Mouse (Mus musculus): ENCODE measurements around the gene Fam49a. TPM values are rescaled to one million over a fixed set of nuclear protein-coding genes. Genes with fewer than 3 reads are reported as not detected.

Gene Fam49a
- polyA plus RNA-seq, 1 experiment from 2014 or later: 22.4 TPM

GRCm38 (mm10) chr12:12260979-12261960, 669 bp upstream of the Fam49a start:
- Histone ChIP-seq H3K27ac (ENCODE audit: low read length) (peak overlapping the region; percentile 51), H3K27me3 (ENCODE audit: control insufficient read depth, insufficient read depth, low read length) (no peaks in the 10 kb centered on the region), H3K36me3 (ENCODE audit: control insufficient read depth, insufficient read depth) (no peaks in the 10 kb centered on the region), H3K4me3 (ENCODE audit: low read length) (peak overlapping the region; percentile 83), H3K9me3 (replicated peaks; ENCODE audit: control insufficient read depth, low read length) (no peaks in the 10 kb centered on the region), H3K4me1 (ENCODE audit: control insufficient read depth, insufficient read depth, low read length) (peaks cover 37% of the 10 kb centered on the region), H3K4me2 (ENCODE audit: low read depth, low read length) (peak overlapping the region; percentile 93), H3K9ac (ENCODE audit: low read length) (0 out of 2 replicates have a peak overlapping the region, but pooled peaks have one; percentile 14)
- 63% methylated on average over 9 of the region's 9 CpGs for WGBS
- ATAC-seq (replicated peaks; ENCODE audit: extremely low read depth, insufficient read depth, low FRiP score): no peak

GRCm38 (mm10) chr12:12263371-12263791, 1.4 kb downstream of the Fam49a start:
- Histone ChIP-seq H3K27ac (ENCODE audit: low read length) (peak overlapping the region; percentile 82), H3K4me3 (ENCODE audit: low read length) (peak overlapping the region; percentile 83), H3K9me3 (replicated peaks; ENCODE audit: control insufficient read depth, low read length) (no peaks in the 10 kb centered on the region), H3K9ac (ENCODE audit: low read length) (peak overlapping the region; percentile 92), H3K36me3 (ENCODE audit: control insufficient read depth, insufficient read depth) (no peaks in the 10 kb centered on the region), H3K4me2 (ENCODE audit: low read depth, low read length) (peak overlapping the region; percentile 93), H3K4me1 (ENCODE audit: control insufficient read depth, insufficient read depth, low read length) (peaks cover 50% of the 10 kb centered on the region), H3K27me3 (ENCODE audit: control insufficient read depth, insufficient read depth, low read length) (no peaks in the 10 kb centered on the region)
- ATAC-seq (replicated peaks; ENCODE audit: extremely low read depth, insufficient read depth, low FRiP score): peak; percentile 33; the same call in 1 of the 2 replicates
- WGBS: 6% methylated on average over 1 of the region's 1 CpGs

GRCm38 (mm10) chr12:12264151-12264550, 2.2 kb downstream of the Fam49a start:
- H3K36me3 ChIP-seq (ENCODE audit: control insufficient read depth, insufficient read depth): no peaks in the 10 kb centered on the region
- 49% methylated on average over 5 of the region's 5 CpGs for WGBS
- H3K9me3 ChIP-seq (replicated peaks; ENCODE audit: control insufficient read depth, low read length): no peaks in the 10 kb centered on the region
- H3K9ac ChIP-seq (ENCODE audit: low read length): peak overlapping the region; percentile 54
- no peak overlapping the region for H3K27ac ChIP-seq (ENCODE audit: low read length)
- H3K4me2 ChIP-seq (ENCODE audit: low read depth, low read length): peak overlapping the region; percentile 93
- peaks cover 51% of the 10 kb centered on the region for H3K4me1 ChIP-seq (ENCODE audit: control insufficient read depth, insufficient read depth, low read length)
- peak overlapping the region; percentile 83 for H3K4me3 ChIP-seq (ENCODE audit: low read length)
- ATAC-seq (replicated peaks; ENCODE audit: extremely low read depth, insufficient read depth, low FRiP score): no peak
- no peaks in the 10 kb centered on the region for H3K27me3 ChIP-seq (ENCODE audit: control insufficient read depth, insufficient read depth, low read length)

- WGBS: 30% methylated on average over 1 of the region's 1 CpGs
- no peaks in the 10 kb centered on the region for H3K27me3 ChIP-seq (ENCODE audit: control insufficient read depth, insufficient read depth, low read length)
- H3K9me3 ChIP-seq (replicated peaks; ENCODE audit: control insufficient read depth, low read length): no peaks in the 10 kb centered on the region
- no peak for ATAC-seq (replicated peaks; ENCODE audit: extremely low read depth, insufficient read depth, low FRiP score)
- no peak overlapping the region for H3K9ac ChIP-seq (ENCODE audit: low read length)
- H3K4me1 ChIP-seq (ENCODE audit: control insufficient read depth, insufficient read depth, low read length): peaks cover 58% of the 10 kb centered on the region
- no peak overlapping the region for H3K4me2 ChIP-seq (ENCODE audit: low read depth, low read length)
- H3K36me3 ChIP-seq (ENCODE audit: control insufficient read depth, insufficient read depth): no peaks in the 10 kb centered on the region
- no peak overlapping the region for H3K4me3 ChIP-seq (ENCODE audit: low read length)
- no peak overlapping the region for H3K27ac ChIP-seq (ENCODE audit: low read length)
Observed at GRCm38 (mm10) chr12:12266552-12266951, 4.6 kb downstream of the Fam49a start.

GRCm38 (mm10) chr12:12270495-12270894, 8.6 kb downstream of the Fam49a start:
- H3K4me1 ChIP-seq (ENCODE audit: control insufficient read depth, insufficient read depth, low read length): peaks cover 64% of the 10 kb centered on the region
- H3K9me3 ChIP-seq (replicated peaks; ENCODE audit: control insufficient read depth, low read length): no peaks in the 10 kb centered on the region
- 73% methylated on average over 3 of the region's 3 CpGs for WGBS
- no peak overlapping the region; the same call in 1 of the 2 replicates for H3K27ac ChIP-seq (ENCODE audit: low read length)
- no peak for ATAC-seq (replicated peaks; ENCODE audit: extremely low read depth, insufficient read depth, low FRiP score)
- no peak overlapping the region for H3K4me3 ChIP-seq (ENCODE audit: low read length)
- no peak overlapping the region for H3K4me2 ChIP-seq (ENCODE audit: low read depth, low read length)
- H3K27me3 ChIP-seq (ENCODE audit: control insufficient read depth, insufficient read depth, low read length): no peaks in the 10 kb centered on the region
- H3K36me3 ChIP-seq (ENCODE audit: control insufficient read depth, insufficient read depth): no peaks in the 10 kb centered on the region
- no peak overlapping the region for H3K9ac ChIP-seq (ENCODE audit: low read length)

GRCm38 (mm10) chr12:12274115-12274514, 12.2 kb downstream of the Fam49a start:
- no peak overlapping the region for H3K4me3 ChIP-seq (ENCODE audit: low read length)
- no peaks in the 10 kb centered on the region for H3K9me3 ChIP-seq (replicated peaks; ENCODE audit: control insufficient read depth, low read length)
- H3K27me3 ChIP-seq (ENCODE audit: control insufficient read depth, insufficient read depth, low read length): no peaks in the 10 kb centered on the region
- 13% methylated on average over 6 of the region's 6 CpGs for WGBS
- peak; percentile 88 for ATAC-seq (replicated peaks; ENCODE audit: extremely low read depth, insufficient read depth, low FRiP score)
- 0 out of 2 replicates have a peak overlapping the region, but pooled peaks have one; percentile 19 for H3K27ac ChIP-seq (ENCODE audit: low read length)
- H3K9ac ChIP-seq (ENCODE audit: low read length): no peak overlapping the region
- peak overlapping the region; percentile 3; the same call in 1 of the 2 replicates for H3K4me2 ChIP-seq (ENCODE audit: low read depth, low read length)
- no peaks in the 10 kb centered on the region for H3K36me3 ChIP-seq (ENCODE audit: control insufficient read depth, insufficient read depth)
- H3K4me1 ChIP-seq (ENCODE audit: control insufficient read depth, insufficient read depth, low read length): peaks cover 59% of the 10 kb centered on the region

- Histone ChIP-seq H3K9ac (ENCODE audit: low read length) (no peak overlapping the region), H3K36me3 (ENCODE audit: control insufficient read depth, insufficient read depth) (no peaks in the 10 kb centered on the region), H3K27me3 (ENCODE audit: control insufficient read depth, insufficient read depth, low read length) (no peaks in the 10 kb centered on the region), H3K4me1 (ENCODE audit: control insufficient read depth, insufficient read depth, low read length) (peaks cover 59% of the 10 kb centered on the region), H3K27ac (ENCODE audit: low read length) (no peak overlapping the region), H3K4me3 (ENCODE audit: low read length) (no peak overlapping the region), H3K9me3 (replicated peaks; ENCODE audit: control insufficient read depth, low read length) (no peaks in the 10 kb centered on the region), H3K4me2 (ENCODE audit: low read depth, low read length) (no peak overlapping the region)
- ATAC-seq (replicated peaks; ENCODE audit: extremely low read depth, insufficient read depth, low FRiP score): no peak
- WGBS: 62% methylated on average over 4 of the region's 4 CpGs
Observed at GRCm38 (mm10) chr12:12275124-12275779, 13.3 kb downstream of the Fam49a start.

GRCm38 (mm10) chr12:12277741-12278463, 16.0 kb downstream of the Fam49a start:
- Histone ChIP-seq H3K36me3 (ENCODE audit: control insufficient read depth, insufficient read depth) (no peaks in the 10 kb centered on the region), H3K4me3 (ENCODE audit: low read length) (no peak overlapping the region), H3K27ac (ENCODE audit: low read length) (no peak overlapping the region), H3K4me1 (ENCODE audit: control insufficient read depth, insufficient read depth, low read length) (peaks cover 40% of the 10 kb centered on the region), H3K4me2 (ENCODE audit: low read depth, low read length) (no peak overlapping the region), H3K9me3 (replicated peaks; ENCODE audit: control insufficient read depth, low read length) (no peaks in the 10 kb centered on the region), H3K9ac (ENCODE audit: low read length) (no peak overlapping the region), H3K27me3 (ENCODE audit: control insufficient read depth, insufficient read depth, low read length) (no peaks in the 10 kb centered on the region)
- no peak for ATAC-seq (replicated peaks; ENCODE audit: extremely low read depth, insufficient read depth, low FRiP score)
- WGBS: 71% methylated on average over 4 of the region's 4 CpGs
